Mouse (Mus musculus) liver, embryonic 16.5 days (tissue): ENCODE data around the gene Ddi2. TPM values are rescaled to one million over a fixed set of nuclear protein-coding genes. Genes with fewer than 3 reads are reported as not detected.

ENCODE experiments used
- ATAC-seq: fragments of 200-750 bp; cut with Nextera tagmentation; 2 replicates; pipeline ENCODE4 v1.8.0; 2017; ENCODE audit warnings: low read depth, mild to moderate bottlenecking, moderate number of reproducible peaks, moderate library complexity
- H3K27ac ChIP-seq: fragments of 300-500 bp; sonication (generic); 2 replicates; pipeline ENCODE4 v1.5.1; 2014; ENCODE audit warnings: mild to moderate bottlenecking, low read length
- H3K27me3 ChIP-seq: fragments of 300-500 bp; sonication (generic); 2 replicates; pipeline ENCODE4 v1.6.1; 2014; ENCODE audit warnings: low read depth, low read length, mixed read lengths; ENCODE audit not compliant: control insufficient read depth, insufficient read depth
- H3K36me3 ChIP-seq: fragments of 300-500 bp; sonication (generic); 2 replicates; pipeline ENCODE4 v1.6.1; 2014; ENCODE audit warnings: mild to moderate bottlenecking; ENCODE audit not compliant: control insufficient read depth, insufficient read depth
- H3K4me1 ChIP-seq: fragments of 300-500 bp; sonication (generic); 2 replicates; pipeline ENCODE4 v1.6.1; 2014; ENCODE audit warnings: low read depth, low read length, mixed read lengths; ENCODE audit not compliant: control insufficient read depth
- H3K4me2 ChIP-seq: fragments of 300-500 bp; sonication (generic); 2 replicates; pipeline ENCODE4 v1.6.1; 2014; ENCODE audit warnings: low read depth, low read length, mixed read lengths
- H3K4me3 ChIP-seq: fragments of 300-500 bp; sonication (generic); 2 replicates; pipeline ENCODE4 v1.5.1; 2014; ENCODE audit warnings: low read depth, mild to moderate bottlenecking, low read length
- H3K9ac ChIP-seq: fragments of 300-500 bp; sonication (generic); 2 replicates; pipeline ENCODE4 v1.6.1; 2014; ENCODE audit warnings: low read depth, low read length
- H3K9me3 ChIP-seq: fragments of 300-500 bp; sonication (generic); replicated peaks from 2 replicates; pipeline ENCODE4 v1.6.1; 2016; ENCODE audit warnings: low read length; ENCODE audit not compliant: control insufficient read depth
- WGBS: fragments of 180-500 bp; shearing (Covaris S2); extraction: QIAGEN DNeasy Blood & Tissue Kit; methylation state at CpG from one replicate; pipeline ENCODE4 v1.1.7; 2014; ENCODE audit not compliant: insufficient replicate concordance; 5-methylcytosine and 5-hydroxymethylcytosine counted together
- polyA plus RNA-seq: library from polyadenylated mRNA; unstranded; fragments of >200 nt; fragmentation: Nextera tagmentation; extraction: Ambion mirVana; gene quantifications from 2 replicates; pipeline ENCODE4 v1.2.1, GENCODE M21; 2015

Gene Ddi2
- polyA plus RNA-seq, 1 experiment from 2014 or later = 14.5 TPM

- H3K4me3 ChIP-seq = no peak overlapping the region
- H3K36me3 ChIP-seq = peaks cover 61% of the 10 kb centered on the region
- no peak overlapping the region for H3K9ac ChIP-seq
- ATAC-seq = no peak
- 47% methylated on average over 8 of the region's 8 CpGs for WGBS
- H3K4me1 ChIP-seq = no peaks in the 10 kb centered on the region
- no peaks in the 10 kb centered on the region for H3K27me3 ChIP-seq
- H3K4me2 ChIP-seq = no peak overlapping the region
- H3K27ac ChIP-seq = no peak overlapping the region
- H3K9me3 ChIP-seq = no peaks in the 10 kb centered on the region
These were observed 34.7 kb downstream of the Ddi2 start for GRCm38 (mm10) chr4:141688505-141688904.

DNA sequence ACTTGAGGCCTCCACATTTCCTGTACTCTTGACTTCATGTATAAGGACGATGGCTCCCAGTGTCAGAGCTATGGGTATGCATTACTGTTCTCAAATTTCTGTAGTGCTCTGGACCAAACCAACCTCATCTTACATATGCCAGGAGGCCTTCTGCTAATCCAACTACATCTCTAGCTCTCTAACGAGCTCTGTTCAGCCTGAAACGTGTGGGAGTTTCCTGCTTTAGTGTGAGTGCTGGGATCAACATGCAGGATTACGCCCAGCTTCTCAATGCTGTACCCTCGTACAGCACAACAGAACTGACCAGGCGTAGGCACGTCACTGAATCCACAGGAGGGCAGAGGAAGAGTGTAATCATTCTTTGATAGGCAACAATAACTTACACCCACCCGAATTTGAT is 36.7 kb downstream of the Ddi2 start:
- H3K9ac ChIP-seq = no peak overlapping the region
- no peaks in the 10 kb centered on the region for H3K27me3 ChIP-seq
- 75% methylated on average over 8 of the region's 8 CpGs for WGBS
- no peak overlapping the region for H3K4me2 ChIP-seq
- peaks cover 2% of the 10 kb centered on the region; the same call in 1 of the 2 replicates for H3K4me1 ChIP-seq
- no peaks in the 10 kb centered on the region for H3K9me3 ChIP-seq
- no peak overlapping the region for H3K27ac ChIP-seq
- ATAC-seq = no peak
- H3K4me3 ChIP-seq = no peak overlapping the region
- peaks cover 47% of the 10 kb centered on the region for H3K36me3 ChIP-seq

DNA sequence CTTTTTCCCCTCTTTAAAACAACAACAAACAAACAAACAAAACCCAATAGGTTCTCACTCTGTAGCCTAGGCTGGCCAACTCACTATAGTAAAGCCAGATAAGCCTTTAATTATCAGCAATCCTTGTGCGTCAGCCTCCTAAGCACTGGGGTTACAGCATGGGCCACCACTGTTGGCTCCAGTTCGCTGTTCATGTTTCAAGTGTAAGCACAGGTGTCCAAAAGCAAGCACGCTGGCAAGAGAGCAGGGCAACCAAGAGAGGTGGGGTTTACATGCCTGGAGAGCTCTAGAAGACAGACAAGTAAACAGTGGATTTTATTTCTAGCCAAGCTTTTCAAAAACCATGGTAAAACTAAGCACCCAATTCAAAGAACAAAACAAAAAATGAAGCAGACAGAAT is 37.1 kb downstream of the Ddi2 start:
- no peaks in the 10 kb centered on the region for H3K9me3 ChIP-seq
- H3K4me1 ChIP-seq = peaks cover 2% of the 10 kb centered on the region; the same call in 1 of the 2 replicates
- H3K4me3 ChIP-seq = no peak overlapping the region
- no peaks in the 10 kb centered on the region for H3K27me3 ChIP-seq
- no peak overlapping the region for H3K9ac ChIP-seq
- H3K36me3 ChIP-seq = peaks cover 43% of the 10 kb centered on the region
- no peak overlapping the region for H3K4me2 ChIP-seq
- WGBS = 78% methylated on average over 3 of the region's 3 CpGs
- no peak for ATAC-seq
- H3K27ac ChIP-seq = no peak overlapping the region

- H3K36me3 ChIP-seq = peaks cover 39% of the 10 kb centered on the region
- 91% methylated on average over 6 of the region's 6 CpGs for WGBS
These were observed 37.7 kb downstream of the Ddi2 start, which contains the start of gene Rsc1a1 for GRCm38 (mm10) chr4:141685499-141685898. TSS of gene Rsc1a1 (minus strand) at chr4:141685599.

DNA sequence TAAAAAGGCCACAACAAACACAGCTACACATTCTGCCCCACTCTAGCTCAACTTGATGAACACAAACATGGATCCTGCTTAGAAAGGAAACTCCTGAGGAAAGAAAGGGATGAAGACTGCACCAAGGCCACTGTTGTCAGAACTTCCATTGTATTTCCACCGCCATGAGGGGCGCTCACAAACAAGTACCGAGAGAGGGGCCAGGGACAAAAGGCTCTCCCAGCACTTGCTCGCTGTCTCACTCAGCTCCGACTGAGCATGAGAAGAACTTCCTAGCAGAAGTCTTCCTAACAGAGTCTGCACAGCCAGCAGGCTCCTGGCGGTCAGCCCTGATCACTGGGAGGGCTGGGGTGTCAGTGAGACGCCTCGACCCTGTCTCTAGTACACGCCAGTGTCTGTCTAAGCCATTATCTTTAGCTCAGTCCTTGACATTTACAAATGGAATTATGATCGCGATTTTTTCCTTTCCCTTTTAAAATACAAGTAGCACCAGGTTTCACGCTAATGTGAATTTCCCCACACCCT is 40.5 kb downstream of the Ddi2 start:
- Histone ChIP-seq H3K36me3 (peaks cover 32% of the 10 kb centered on the region), H3K27me3 (no peaks in the 10 kb centered on the region), H3K9ac (no peak overlapping the region), H3K9me3 (no peaks in the 10 kb centered on the region), H3K4me2 (no peak overlapping the region), H3K4me1 (peaks cover 2% of the 10 kb centered on the region; the same call in 1 of the 2 replicates), H3K27ac (no peak overlapping the region), H3K4me3 (no peak overlapping the region)
- no peak for ATAC-seq
- 79% methylated on average over 12 of the region's 12 CpGs for WGBS

More at GRCm38 (mm10) chr4:141685499-141685898, 37.7 kb downstream of the Ddi2 start, which contains the start of gene Rsc1a1:
- no peaks in the 10 kb centered on the region for H3K27me3 ChIP-seq
- H3K4me3 ChIP-seq = no peak within 1 kb of the TSS
- ATAC-seq = no peak
- no peak within 1 kb of the TSS for H3K4me2 ChIP-seq
- peaks cover 2% of the 10 kb centered on the region; the same call in 1 of the 2 replicates for H3K4me1 ChIP-seq
- H3K27ac ChIP-seq = no peak within 1 kb of the TSS
- no peaks in the 10 kb centered on the region for H3K9me3 ChIP-seq
- no peak within 1 kb of the TSS for H3K9ac ChIP-seq

- 61% methylated on average over 7 of the region's 7 CpGs for WGBS
- peaks cover 28% of the 10 kb centered on the region for H3K36me3 ChIP-seq
- H3K4me3 ChIP-seq = no peak overlapping the region
- H3K4me2 ChIP-seq = no peak overlapping the region
- ATAC-seq = no peak
- H3K9ac ChIP-seq = no peak overlapping the region
- H3K9me3 ChIP-seq = no peaks in the 10 kb centered on the region
- peaks cover 2% of the 10 kb centered on the region; the same call in 1 of the 2 replicates for H3K4me1 ChIP-seq
- no peaks in the 10 kb centered on the region for H3K27me3 ChIP-seq
- no peak overlapping the region for H3K27ac ChIP-seq
These were observed 41.5 kb downstream of the Ddi2 start for GRCm38 (mm10) chr4:141681767-141682166.

- Histone ChIP-seq H3K4me2 (no peak overlapping the region), H3K9me3 (no peaks in the 10 kb centered on the region), H3K27ac (no peak overlapping the region), H3K4me3 (no peak overlapping the region), H3K4me1 (peaks cover 2% of the 10 kb centered on the region; the same call in 1 of the 2 replicates), H3K9ac (no peak overlapping the region), H3K27me3 (no peaks in the 10 kb centered on the region), H3K36me3 (peaks cover 24% of the 10 kb centered on the region)
- ATAC-seq = no peak
- WGBS = 77% methylated on average over 12 of the region's 12 CpGs
These were observed 42.3 kb downstream of the Ddi2 start for GRCm38 (mm10) chr4:141680892-141681291.

- Histone ChIP-seq H3K4me1 (peaks cover 2% of the 10 kb centered on the region; the same call in 1 of the 2 replicates), H3K9ac (no peak overlapping the region), H3K4me2 (no peak overlapping the region), H3K9me3 (no peaks in the 10 kb centered on the region), H3K4me3 (no peak overlapping the region), H3K27me3 (no peaks in the 10 kb centered on the region), H3K36me3 (peaks cover 10% of the 10 kb centered on the region), H3K27ac (no peak overlapping the region)
- WGBS = 75% methylated on average over 2 of the region's 2 CpGs
- ATAC-seq = no peak
These were observed 44.2 kb downstream of the Ddi2 start for GRCm38 (mm10) chr4:141679016-141679415.

DNA sequence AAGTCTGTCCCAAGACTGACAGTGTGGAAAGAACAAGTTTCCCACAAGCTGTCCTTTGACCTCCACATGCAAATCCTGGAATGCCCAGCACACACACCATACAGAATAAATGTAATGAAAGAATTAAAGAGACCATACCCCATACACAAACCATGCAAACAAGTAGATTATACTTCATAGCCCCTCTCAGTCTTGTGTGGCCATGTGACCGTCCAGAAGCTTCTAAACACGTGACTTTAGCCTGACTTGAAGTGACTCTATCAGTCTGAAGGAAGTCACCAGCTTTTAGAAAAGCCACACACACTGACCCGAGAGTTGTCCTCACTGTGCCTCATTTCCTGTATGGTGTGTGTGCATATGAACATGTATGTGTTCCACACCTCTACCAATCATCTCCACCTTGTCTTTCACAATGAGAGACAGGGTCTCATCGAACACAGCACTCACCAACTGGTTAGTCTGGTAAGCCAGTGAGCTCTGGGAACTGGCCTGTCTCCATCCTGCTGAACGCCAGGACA is 46.7 kb downstream of the Ddi2 start:
- H3K9me3 ChIP-seq = no peaks in the 10 kb centered on the region
- no peaks in the 10 kb centered on the region for H3K36me3 ChIP-seq
- H3K9ac ChIP-seq = no peak overlapping the region
- WGBS = 50% methylated on average over 5 of the region's 5 CpGs
- no peak for ATAC-seq
- no peak overlapping the region for H3K4me2 ChIP-seq
- H3K27me3 ChIP-seq = no peaks in the 10 kb centered on the region
- no peak overlapping the region for H3K4me3 ChIP-seq
- no peak overlapping the region for H3K27ac ChIP-seq
- no peaks in the 10 kb centered on the region for H3K4me1 ChIP-seq
